Mouse (Mus musculus) MEL (cell line): ENCODE data around the gene Plek. TPM values are rescaled to one million over a fixed set of nuclear protein-coding genes. Genes with fewer than 3 reads are reported as not detected.

ENCODE experiments used
- DNase-seq: peaks from one replicate; pipeline ENCODE4 v3.0.0; 2011; ENCODE audit warnings: low read depth, low spot score
- H3K27ac ChIP-seq: 2 replicates; pipeline ENCODE4 v1.5.1; 2012; ENCODE audit warnings: low read depth, mild to moderate bottlenecking, control low read depth, low read length, moderate library complexity; ENCODE audit not compliant: control insufficient read depth
- H3K27me3 ChIP-seq, 2 experiments: fragments of 150-350 bp in 1 of 2; sonication (generic) in 1 of 2; 2 replicates each; pipeline ENCODE4 v1.6.1; 2012; ENCODE audit warnings: low read length in 2 of 2, mild to moderate bottlenecking in 2 of 2, improper control_type of control experiment in 1 of 2, moderate library complexity in 1 of 2; ENCODE audit not compliant: insufficient read depth in 2 of 2, control insufficient read depth in 1 of 2
- H3K36me3 ChIP-seq, 2 experiments: 2 replicates each; pipeline ENCODE4 v1.6.1; 2012 to 2014; ENCODE audit warnings: low read length in 2 of 2, improper control_type of control experiment in 1 of 2, inconsistent platforms in 1 of 2, mild to moderate bottlenecking in 1 of 2; ENCODE audit not compliant: insufficient read depth in 2 of 2, control insufficient read depth in 1 of 2
- H3K4me1 ChIP-seq, 2 experiments: fragments of 150-350 bp in 1 of 2; sonication (generic) in 1 of 2; 2 replicates each; pipeline ENCODE4 v1.6.1; 2012; ENCODE audit warnings: low read length in 2 of 2, improper control_type of control experiment in 1 of 2, mild to moderate bottlenecking in 1 of 2; ENCODE audit not compliant: insufficient read depth in 2 of 2, control insufficient read depth in 1 of 2
- H3K4me3 ChIP-seq, 2 experiments: fragments of 150-350 bp in 1 of 2; sonication (generic) in 1 of 2; 2 replicates each; pipeline ENCODE4 v1.5.1; 2012; ENCODE audit warnings: low read depth in 2 of 2, low read length in 2 of 2, mild to moderate bottlenecking in 2 of 2, moderate library complexity in 2 of 2, control low read depth in 1 of 2, improper control_type of control experiment in 1 of 2; ENCODE audit not compliant: control insufficient read depth in 1 of 2, insufficient read depth in 1 of 2
- H3K79me2 ChIP-seq: 2 replicates; pipeline ENCODE4 v1.6.1; 2012; ENCODE audit warnings: mild to moderate bottlenecking, low read length, moderate library complexity; ENCODE audit not compliant: control insufficient read depth, poor library complexity, insufficient read depth
- H3K9ac ChIP-seq: 2 replicates; pipeline ENCODE4 v1.6.1; 2012; ENCODE audit warnings: low read depth, mild to moderate bottlenecking, control low read depth, low read length, moderate library complexity; ENCODE audit not compliant: control insufficient read depth, poor library complexity, severe bottlenecking
- H3K9me3 ChIP-seq: fragments of 150-350 bp; sonication (generic); replicated peaks from 2 replicates; pipeline ENCODE4 v1.6.1; 2012; ENCODE audit warnings: mild to moderate bottlenecking, low read length, improper control_type of control experiment, moderate library complexity; ENCODE audit not compliant: insufficient read depth
- BHLHE40 ChIP-seq: IDR thresholded peaks from 2 replicates; pipeline ENCODE4 v1.6.1; 2012; ENCODE audit warnings: low read depth, mild to moderate bottlenecking, inconsistent platforms, low read length, improper control_type of control experiment, borderline replicate concordance
- CHD1 ChIP-seq: IDR thresholded peaks from 2 replicates; pipeline ENCODE4 v1.6.1; 2012; ENCODE audit warnings: low read depth, mild to moderate bottlenecking, inconsistent platforms, low read length, improper control_type of control experiment
- CHD2 ChIP-seq: IDR thresholded peaks from 2 replicates; pipeline ENCODE4 v1.6.1; 2011; ENCODE audit warnings: low read length, improper control_type of control experiment
- ELF1 ChIP-seq: IDR thresholded peaks from 2 replicates; pipeline ENCODE4 v1.6.1; 2014; ENCODE audit warnings: low read depth, mild to moderate bottlenecking, inconsistent platforms, low read length, improper control_type of control experiment, moderate library complexity
- EP300 ChIP-seq, 2 experiments: IDR thresholded peaks; 2 replicates each; pipeline ENCODE4 v1.6.1; 2011; ENCODE audit warnings: improper control_type of control experiment in 2 of 2, low read length in 2 of 2, low read depth in 1 of 2, mild to moderate bottlenecking in 1 of 2
- ETS1 ChIP-seq: IDR thresholded peaks from 2 replicates; pipeline ENCODE4 v1.6.1; 2012; ENCODE audit warnings: low read depth, mild to moderate bottlenecking, inconsistent platforms, low read length, improper control_type of control experiment, moderate library complexity
- GABPA ChIP-seq: IDR thresholded peaks from 2 replicates; pipeline ENCODE4 v1.6.1; 2012; ENCODE audit warnings: low read depth, mild to moderate bottlenecking, inconsistent platforms, low read length, improper control_type of control experiment, moderate library complexity
- GATA1 ChIP-seq: IDR thresholded peaks from 2 replicates; pipeline ENCODE4 v1.6.1; 2011; ENCODE audit warnings: low read depth, low read length, improper control_type of control experiment
- HCFC1 ChIP-seq: IDR thresholded peaks from 2 replicates; pipeline ENCODE4 v1.6.1; 2012; ENCODE audit warnings: low read depth, mild to moderate bottlenecking, inconsistent platforms, low read length, improper control_type of control experiment, moderate library complexity
- KAT2A ChIP-seq: conservative IDR thresholded peaks from 2 replicates; pipeline ENCODE4 v1.6.1; 2012; ENCODE audit warnings: low read depth, low read length, improper control_type of control experiment, inconsistent platforms
- MAFK ChIP-seq: IDR thresholded peaks from 2 replicates; pipeline ENCODE4 v1.6.1; 2011; ENCODE audit warnings: low read depth, mild to moderate bottlenecking, low read length, improper control_type of control experiment, borderline replicate concordance
- MAZ ChIP-seq: IDR thresholded peaks from 2 replicates; pipeline ENCODE4 v1.6.1; 2012; ENCODE audit warnings: low read depth, mild to moderate bottlenecking, inconsistent platforms, low read length, improper control_type of control experiment
- MEF2A ChIP-seq: IDR thresholded peaks from 2 replicates; pipeline ENCODE4 v1.6.1; 2014; ENCODE audit warnings: low read depth, mild to moderate bottlenecking, inconsistent platforms, low read length, improper control_type of control experiment; ENCODE audit not compliant: poor library complexity, insufficient replicate concordance, severe bottlenecking; ENCODE audit errors: extremely low read depth
- MXI1 ChIP-seq: IDR thresholded peaks from 2 replicates; pipeline ENCODE4 v1.6.1; 2011; ENCODE audit warnings: mild to moderate bottlenecking, low read depth, low read length, improper control_type of control experiment
- MYB ChIP-seq: IDR thresholded peaks from 2 replicates; pipeline ENCODE4 v1.6.1; 2011; ENCODE audit warnings: mild to moderate bottlenecking, low read depth, low read length, improper control_type of control experiment
- MYC ChIP-seq: IDR thresholded peaks from 2 replicates; pipeline ENCODE4 v1.6.1; 2011; ENCODE audit warnings: low read depth, mild to moderate bottlenecking, low read length, improper control_type of control experiment, moderate library complexity
- POLR2AphosphoS2 ChIP-seq: IDR thresholded peaks from 2 replicates; pipeline ENCODE4 v1.6.1; 2011; ENCODE audit warnings: low read length, improper control_type of control experiment
- RAD21 ChIP-seq: IDR thresholded peaks from 2 replicates; pipeline ENCODE4 v1.6.1; 2011; ENCODE audit warnings: mild to moderate bottlenecking, low read depth, low read length, improper control_type of control experiment
- RCOR1 ChIP-seq: IDR thresholded peaks from 2 replicates; pipeline ENCODE4 v1.6.1; 2012; ENCODE audit warnings: low read depth, mild to moderate bottlenecking, inconsistent platforms, low read length, improper control_type of control experiment
- SIN3A ChIP-seq: IDR thresholded peaks from 2 replicates; pipeline ENCODE4 v1.6.1; 2012; ENCODE audit warnings: low read length, improper control_type of control experiment, inconsistent platforms
- SMC3 ChIP-seq: IDR thresholded peaks from 2 replicates; pipeline ENCODE4 v1.6.1; 2011; ENCODE audit warnings: low read depth, low read length, improper control_type of control experiment
- TAL1 ChIP-seq: IDR thresholded peaks from 2 replicates; pipeline ENCODE4 v1.6.1; 2012; ENCODE audit warnings: mild to moderate bottlenecking, inconsistent platforms, low read length, moderate library complexity, mixed read lengths
- TCF12 ChIP-seq: IDR thresholded peaks from 2 replicates; pipeline ENCODE4 v1.6.1; 2014; ENCODE audit warnings: low read depth, mild to moderate bottlenecking, inconsistent platforms, low read length, improper control_type of control experiment, moderate library complexity
- UBTF ChIP-seq: IDR thresholded peaks from 2 replicates; pipeline ENCODE4 v1.6.1; 2012; ENCODE audit warnings: low read depth, mild to moderate bottlenecking, inconsistent platforms, low read length, improper control_type of control experiment, moderate library complexity, borderline replicate concordance; ENCODE audit not compliant: insufficient read depth
- USF2 ChIP-seq, 2 experiments: IDR thresholded peaks; 2 replicates each; pipeline ENCODE4 v1.6.1; 2011 to 2012; ENCODE audit warnings: improper control_type of control experiment in 2 of 2, low read length in 2 of 2, borderline replicate concordance in 1 of 2, inconsistent platforms in 1 of 2, low read depth in 1 of 2, mild to moderate bottlenecking in 1 of 2; ENCODE audit not compliant: insufficient read depth in 1 of 2
- ZNF384 ChIP-seq: IDR thresholded peaks from 2 replicates; pipeline ENCODE4 v1.6.1; 2012; ENCODE audit warnings: low read depth, mild to moderate bottlenecking, inconsistent platforms, low read length, improper control_type of control experiment
- polyA plus RNA-seq, 2 experiments: library from polyadenylated mRNA; stranded (reverse) in 1 of 2; unstranded in 1 of 2; fragments of >175 nt in 1 of 2; fragments of >200 nt in 1 of 2; gene quantifications; 2 replicates each; pipeline versions ENCODE4 v1.2.1 to v1.2.4; 2012; ENCODE audit warnings: low replicate concordance in 2 of 2, low read depth in 1 of 2; ENCODE audit not compliant: insufficient read length in 2 of 2, insufficient read depth in 1 of 2, missing spikeins in 1 of 2
- total RNA-seq: library from RNA; depleted of rRNA; stranded (reverse); fragments of 300-350 nt; gene quantifications from 2 replicates; pipeline ENCODE4 v1.2.3, GENCODE M21; 2012

Gene Plek
- total and polyA plus RNA-seq, 3 experiments, result 51.5 to 357 (median 76.7) TPM

DNA sequence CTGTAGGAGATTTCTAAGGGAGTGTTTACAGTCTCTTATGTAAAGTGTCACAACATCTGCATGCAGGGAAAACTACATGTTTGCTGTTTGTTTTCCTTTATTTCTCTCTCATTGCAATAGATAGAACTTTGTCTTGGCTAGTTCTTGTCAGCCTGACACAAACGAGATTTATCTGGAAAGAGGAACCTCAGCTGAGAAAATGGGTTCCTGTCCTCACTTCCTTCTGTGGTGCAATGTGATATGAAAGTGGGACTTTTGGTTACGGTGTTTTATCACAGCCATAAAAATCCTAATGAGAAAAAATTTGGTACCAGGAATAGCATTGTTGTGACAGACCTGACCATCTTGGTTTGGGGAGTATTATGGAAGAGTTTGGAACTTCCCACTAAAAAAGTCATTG, 82.5 kb downstream of the Plek start:
- H3K27ac ChIP-seq, result peak overlapping the region; percentile 83
- no peaks in the 10 kb centered on the region for H3K27me3 ChIP-seq
- H3K36me3 ChIP-seq, result peaks cover 13 to 62% of the 10 kb centered on the region in 2 experiments
- TF ChIP-seq ELF1 (peak; percentile 29; the same call in 1 of the 2 replicates), ETS1 (peak; percentile 96), UBTF (no peak), BHLHE40 (peak; percentile 79; the same call in 1 of the 2 replicates), MAZ (no peak), RAD21 (no peak), POLR2AphosphoS2 (peak; percentile 77), USF2 (IDR thresholded peaks at IDR 0.05; ENCODE audit: borderline replicate concordance in 1 of 2, insufficient read depth in 1 of 2, low read depth in 1 of 2, low read length in 2 of 2) (no peak), MXI1 (peak; percentile 75; the same call in 1 of the 2 replicates), TAL1 (peak; percentile 69), CHD2 (peak; percentile 22; the same call in 1 of the 2 replicates), CHD1 (no peak), MYC (no peak), GABPA (no peak), SIN3A (peak; percentile 93), MEF2A (no peak), MYB (peak; percentile 29; the same call in 1 of the 2 replicates), KAT2A (0 out of 2 replicates have a peak, but pooled peaks have one; percentile 44), EP300 (IDR thresholded peaks at IDR 0.05; ENCODE audit: low read depth in 1 of 2, low read length in 2 of 2) (peak; percentile 95 to 98), MAFK (peak; percentile 87; the same call in 1 of the 2 replicates), ZNF384 (peak; percentile 62), SMC3 (peak; percentile 26), GATA1 (peak; percentile 94), HCFC1 (peak; percentile 39; the same call in 1 of the 2 replicates), TCF12 (peak; percentile 91), RCOR1 (peak; percentile 99)
- H3K4me3 ChIP-seq, result no peak overlapping the region
- no peaks in the 10 kb centered on the region for H3K9me3 ChIP-seq
- peak; percentile 89 for DNase-seq
- peaks cover 32 to 33% of the 10 kb centered on the region in 2 experiments for H3K4me1 ChIP-seq
- H3K9ac ChIP-seq, result 0 out of 2 replicates have a peak overlapping the region, but pooled peaks have one; percentile 7
- no peaks in the 10 kb centered on the region for H3K79me2 ChIP-seq
